Mouse (Mus musculus): ENCODE measurements at regions not wholly inside any gene's neighbourhood (a gene's known extent, or its start where the extent isn't known, plus 50 kb on each side); places are given as distances from the start of the nearest gene placed in this dataset.
A peak's percentile ranks its signal among the peaks of the same experiment; 100 is the strongest.

GRCm38 (mm10) chr2:50853538-50854244 lies 295.2 kb downstream of the Rnd3 start:
- H3K27ac ChIP-seq: no peak overlapping the region
- no peak overlapping the region for H3K9ac ChIP-seq
- no peak overlapping the region for H3K4me3 ChIP-seq (replicated peaks)
- H3K27me3 ChIP-seq (replicated peaks): no peaks in the 10 kb centered on the region
- ATAC-seq (ENCODE audit: insufficient read depth, low FRiP score, low read depth): no peak; the same call in 1 of the 2 replicates
- WGBS: 77% methylated on average over 8 of the region's 8 CpGs
- no peaks in the 10 kb centered on the region for H3K9me3 ChIP-seq
- H3K4me1 ChIP-seq: 0 out of 2 replicates have a peak, but pooled peaks cover 3% of the 10 kb centered on the region
- no peaks in the 10 kb centered on the region for H3K36me3 ChIP-seq
- no peak overlapping the region for H3K4me2 ChIP-seq

DNA sequence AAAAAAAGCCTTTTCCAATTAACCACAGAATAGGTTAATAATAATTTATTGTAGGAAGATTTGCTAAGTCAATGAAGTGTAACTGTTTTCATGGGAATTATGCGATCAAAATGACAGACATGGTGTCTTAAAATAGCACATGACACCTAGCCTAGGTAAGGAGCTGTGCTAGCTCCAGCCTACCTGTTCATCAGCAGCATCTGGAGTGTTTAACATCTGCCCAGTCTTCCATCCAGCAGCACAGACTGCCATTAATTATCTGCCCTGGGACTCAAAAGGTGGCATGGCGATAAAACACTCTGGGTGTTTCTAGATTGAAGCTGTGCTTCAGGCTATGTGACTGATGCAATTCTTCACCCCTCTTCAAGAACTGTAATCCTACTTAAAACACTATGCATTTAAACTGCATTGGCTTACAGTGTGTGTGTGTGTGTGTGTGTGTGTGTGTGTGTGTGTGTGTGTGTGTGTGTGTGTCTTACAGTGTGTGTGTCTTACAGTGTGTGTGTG lies 296.4 kb downstream of the Rnd3 start:
- ATAC-seq (ENCODE audit: insufficient read depth, low FRiP score, low read depth): no peak
- WGBS: 88% methylated on average over 2 of the region's 2 CpGs
- 0 out of 2 replicates have a peak, but pooled peaks cover 3% of the 10 kb centered on the region for H3K4me1 ChIP-seq

GRCm38 (mm10) chr2:50850071-50850470 lies 298.8 kb downstream of the Rnd3 start:
- ATAC-seq (ENCODE audit: insufficient read depth, low FRiP score, low read depth): peak; percentile 73
- Histone ChIP-seq H3K27ac (no peak overlapping the region), H3K9ac (no peak overlapping the region), H3K9me3 (no peaks in the 10 kb centered on the region), H3K4me3 (replicated peaks) (no peak overlapping the region), H3K4me2 (no peak overlapping the region), H3K4me1 (0 out of 2 replicates have a peak, but pooled peaks cover 3% of the 10 kb centered on the region), H3K36me3 (no peaks in the 10 kb centered on the region), H3K27me3 (replicated peaks) (no peaks in the 10 kb centered on the region)
- WGBS: 27% methylated on average over 3 of the region's 3 CpGs

More for the DNA sequence above, 296.4 kb downstream of the Rnd3 start:
- Histone ChIP-seq H3K9me3 (no peaks in the 10 kb centered on the region), H3K4me3 (replicated peaks) (no peak overlapping the region), H3K4me2 (no peak overlapping the region), H3K27ac (no peak overlapping the region), H3K27me3 (replicated peaks) (no peaks in the 10 kb centered on the region), H3K9ac (no peak overlapping the region), H3K36me3 (no peaks in the 10 kb centered on the region)

- no peak overlapping the region for H3K4me2 ChIP-seq
- no peaks in the 10 kb centered on the region for H3K36me3 ChIP-seq
- no peak overlapping the region for H3K9ac ChIP-seq
- no peaks in the 10 kb centered on the region for H3K4me1 ChIP-seq
- WGBS: 80% methylated on average over 2 of the region's 2 CpGs
- no peak overlapping the region for H3K27ac ChIP-seq
- ATAC-seq (ENCODE audit: insufficient read depth, low FRiP score, low read depth): no peak
- H3K27me3 ChIP-seq (replicated peaks): no peaks in the 10 kb centered on the region
- H3K9me3 ChIP-seq: no peaks in the 10 kb centered on the region
- no peak overlapping the region for H3K4me3 ChIP-seq (replicated peaks)
These were observed 307.0 kb downstream of the Rnd3 start for GRCm38 (mm10) chr2:50841881-50842280.

- no peak for ATAC-seq (ENCODE audit: insufficient read depth, low FRiP score, low read depth)
- Histone ChIP-seq H3K27me3 (replicated peaks) (no peaks in the 10 kb centered on the region), H3K4me1 (no peaks in the 10 kb centered on the region), H3K9ac (no peak overlapping the region), H3K4me2 (no peak overlapping the region), H3K27ac (no peak overlapping the region), H3K4me3 (replicated peaks) (no peak overlapping the region), H3K9me3 (no peaks in the 10 kb centered on the region), H3K36me3 (no peaks in the 10 kb centered on the region)
- WGBS: 49% methylated on average over 6 of the region's 6 CpGs
These were observed 313.2 kb downstream of the Rnd3 start for GRCm38 (mm10) chr2:50835511-50836320.

GRCm38 (mm10) chr2:50833791-50834190 lies 315.1 kb downstream of the Rnd3 start:
- H3K36me3 ChIP-seq: no peaks in the 10 kb centered on the region
- no peak overlapping the region for H3K9ac ChIP-seq
- H3K4me3 ChIP-seq (replicated peaks): no peak overlapping the region
- H3K4me1 ChIP-seq: no peaks in the 10 kb centered on the region
- WGBS: 88% methylated on average over 5 of the region's 5 CpGs
- H3K4me2 ChIP-seq: no peak overlapping the region
- no peaks in the 10 kb centered on the region for H3K9me3 ChIP-seq
- no peak for ATAC-seq (ENCODE audit: insufficient read depth, low FRiP score, low read depth)
- no peaks in the 10 kb centered on the region for H3K27me3 ChIP-seq (replicated peaks)
- no peak overlapping the region for H3K27ac ChIP-seq

GRCm38 (mm10) chr2:50832471-50832870 lies 316.4 kb downstream of the Rnd3 start:
- Histone ChIP-seq H3K36me3 (no peaks in the 10 kb centered on the region), H3K4me2 (no peak overlapping the region), H3K9me3 (no peaks in the 10 kb centered on the region), H3K4me1 (no peaks in the 10 kb centered on the region), H3K27ac (no peak overlapping the region), H3K9ac (no peak overlapping the region), H3K27me3 (replicated peaks) (no peaks in the 10 kb centered on the region), H3K4me3 (replicated peaks) (no peak overlapping the region)
- no peak for ATAC-seq (ENCODE audit: insufficient read depth, low FRiP score, low read depth)
- WGBS: 76% methylated on average over 4 of the region's 4 CpGs

DNA sequence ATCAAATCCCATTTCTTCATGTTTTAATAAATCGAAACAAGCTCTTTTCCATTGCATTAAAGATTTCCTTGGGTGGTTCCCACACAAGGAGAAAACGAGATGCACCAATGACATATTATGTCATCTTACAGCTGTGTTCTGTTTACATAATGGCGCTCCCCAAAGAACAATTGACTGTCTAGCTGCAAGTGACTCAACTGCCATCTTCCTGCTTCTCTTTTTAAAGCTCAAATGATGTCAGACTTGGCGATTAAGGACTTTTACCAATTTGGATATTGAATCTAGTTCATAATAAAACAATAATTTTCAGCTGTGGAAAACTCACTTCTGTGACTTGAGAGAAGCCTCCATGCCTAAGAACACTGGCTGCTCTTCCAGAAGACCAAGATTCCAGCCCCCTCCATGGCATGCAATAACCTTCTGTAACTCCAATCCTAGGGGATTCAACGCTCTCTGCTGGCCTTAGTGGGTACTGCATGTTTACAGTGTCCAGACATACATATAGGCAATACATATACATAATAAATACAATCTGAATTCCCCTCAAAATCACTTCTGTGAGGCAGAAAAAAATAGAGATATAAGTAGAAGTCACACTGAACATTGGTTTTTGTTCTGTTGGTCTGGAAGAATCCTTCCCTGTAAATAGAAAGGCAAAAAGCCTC lies 318.7 kb downstream of the Rnd3 start:
- H3K4me1 ChIP-seq: no peaks in the 10 kb centered on the region
- H3K9me3 ChIP-seq: no peaks in the 10 kb centered on the region
- no peaks in the 10 kb centered on the region for H3K36me3 ChIP-seq
- no peaks in the 10 kb centered on the region for H3K27me3 ChIP-seq (replicated peaks)
- H3K27ac ChIP-seq: no peak overlapping the region
- ATAC-seq (ENCODE audit: insufficient read depth, low FRiP score, low read depth): no peak
- no peak overlapping the region for H3K9ac ChIP-seq
- H3K4me3 ChIP-seq (replicated peaks): no peak overlapping the region
- H3K4me2 ChIP-seq: no peak overlapping the region
- WGBS: 55% methylated on average over 5 of the region's 5 CpGs

- Histone ChIP-seq H3K27me3 (replicated peaks) (no peaks in the 10 kb centered on the region), H3K4me2 (no peak overlapping the region), H3K4me3 (replicated peaks) (no peak overlapping the region), H3K9ac (no peak overlapping the region), H3K27ac (peak overlapping the region; percentile 51), H3K9me3 (no peaks in the 10 kb centered on the region), H3K4me1 (no peaks in the 10 kb centered on the region), H3K36me3 (no peaks in the 10 kb centered on the region)
- no peak for ATAC-seq (ENCODE audit: insufficient read depth, low FRiP score, low read depth)
- 53% methylated on average over 5 of the region's 5 CpGs for WGBS
These were observed 321.8 kb downstream of the Rnd3 start for GRCm38 (mm10) chr2:50827097-50827496.

- Histone ChIP-seq H3K9me3 (no peaks in the 10 kb centered on the region), H3K4me2 (no peak overlapping the region), H3K4me3 (replicated peaks) (no peak overlapping the region), H3K27me3 (replicated peaks) (no peaks in the 10 kb centered on the region), H3K4me1 (no peaks in the 10 kb centered on the region), H3K9ac (no peak overlapping the region), H3K27ac (peak overlapping the region; percentile 51; the same call in 1 of the 2 replicates), H3K36me3 (no peaks in the 10 kb centered on the region)
- 65% methylated on average over 3 of the region's 3 CpGs for WGBS
- ATAC-seq (ENCODE audit: insufficient read depth, low FRiP score, low read depth): no peak
These were observed 322.4 kb downstream of the Rnd3 start for GRCm38 (mm10) chr2:50826537-50826936.

DNA sequence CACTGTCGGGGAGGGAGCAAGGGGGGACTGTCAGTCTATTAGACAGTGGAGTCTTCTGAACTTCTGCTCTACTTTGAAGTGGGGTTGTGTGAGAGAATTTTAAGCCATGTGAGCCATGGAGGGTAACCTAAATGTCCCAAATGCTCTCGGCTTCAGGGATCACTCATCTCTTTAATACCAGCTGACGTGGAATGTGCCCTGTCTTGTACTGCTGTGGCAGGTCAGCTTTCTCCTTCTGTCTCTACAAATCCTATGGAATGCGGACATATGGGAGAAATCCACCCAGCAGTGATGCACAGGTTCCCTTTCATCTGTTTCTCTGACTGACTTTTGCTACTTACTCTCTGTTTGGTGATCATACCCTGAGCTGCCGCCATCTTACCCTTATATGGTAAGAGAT lies 323.3 kb downstream of the Rnd3 start:
- Histone ChIP-seq H3K4me2 (no peak overlapping the region), H3K27ac (peak overlapping the region; percentile 22; the same call in 1 of the 2 replicates), H3K9me3 (no peaks in the 10 kb centered on the region), H3K4me1 (no peaks in the 10 kb centered on the region), H3K27me3 (replicated peaks) (no peaks in the 10 kb centered on the region), H3K36me3 (no peaks in the 10 kb centered on the region), H3K9ac (no peak overlapping the region), H3K4me3 (replicated peaks) (no peak overlapping the region)
- 87% methylated on average over 5 of the region's 5 CpGs for WGBS
- ATAC-seq (ENCODE audit: insufficient read depth, low FRiP score, low read depth): no peak

DNA sequence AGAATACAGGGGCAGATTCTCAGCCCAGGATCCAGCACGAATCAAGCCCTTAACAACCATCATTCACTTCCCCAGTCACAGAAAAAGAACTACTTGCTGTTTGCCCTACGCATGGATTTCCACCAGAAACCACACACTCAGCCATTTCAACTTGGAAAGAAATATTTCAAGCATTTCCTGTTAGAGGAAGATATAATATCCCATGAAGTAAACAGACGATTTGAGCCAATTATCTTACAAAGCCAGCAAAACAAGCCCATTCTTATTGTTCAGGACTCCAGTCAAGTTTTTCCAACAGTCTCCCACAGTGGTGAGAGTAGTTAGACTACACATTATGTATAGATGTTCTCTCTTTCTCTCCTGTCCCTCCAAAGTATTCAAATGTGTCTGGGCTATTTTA lies 324.1 kb downstream of the Rnd3 start:
- no peak overlapping the region for H3K4me3 ChIP-seq (replicated peaks)
- ATAC-seq (ENCODE audit: insufficient read depth, low FRiP score, low read depth): no peak
- H3K27me3 ChIP-seq (replicated peaks): no peaks in the 10 kb centered on the region
- H3K9ac ChIP-seq: no peak overlapping the region
- H3K4me1 ChIP-seq: no peaks in the 10 kb centered on the region
- H3K9me3 ChIP-seq: no peaks in the 10 kb centered on the region
- WGBS: 37% methylated on average over 3 of the region's 3 CpGs
- H3K4me2 ChIP-seq: no peak overlapping the region
- H3K27ac ChIP-seq: no peak overlapping the region
- no peaks in the 10 kb centered on the region for H3K36me3 ChIP-seq
